Mouse (Mus musculus): ENCODE data around the gene Olfr1036. TPM values are rescaled to one million over a fixed set of nuclear protein-coding genes. Genes with fewer than 3 reads are reported as not detected.
"Not testable (repeated sequence)": the region's sequence is repeated elsewhere in the genome, so short reads cannot be mapped to it uniquely, and the experiment has no call there.

The Olfr1036 gene
- polyA plus RNA-seq (2016; fragmentation: Nextera tagmentation; extraction: Ambion mirVana), result not detected in 2 replicates

GRCm38 (mm10) chr2:86073692-86074091 lies at the start of gene Olfr1036:
Gene Olfr1036, plus strand, starts transcription at chr2:86073992.
- H3K4me2 ChIP-seq; H3K4me1 ChIP-seq (replicated peaks); ATAC-seq (ENCODE audit: insufficient number of reproducible peaks, insufficient read depth, low FRiP score, low TSS enrichment, low read depth); H3K4me3 ChIP-seq (replicated peaks); H3K36me3 ChIP-seq; H3K27ac ChIP-seq; H3K9me3 ChIP-seq; H3K9ac ChIP-seq (replicated peaks); H3K27me3 ChIP-seq: not testable (repeated sequence)

- H3K9ac ChIP-seq (replicated peaks), result no peak within 1 kb of the TSS
- no peak within 1 kb of the TSS for H3K4me3 ChIP-seq (replicated peaks)
- ATAC-seq (ENCODE audit: insufficient number of reproducible peaks, insufficient read depth, low FRiP score, low TSS enrichment, low read depth), result no peak
- H3K27me3 ChIP-seq, result no peaks in the 10 kb centered on the region
- no peaks in the 10 kb centered on the region for H3K9me3 ChIP-seq
- no peaks in the 10 kb centered on the region for H3K36me3 ChIP-seq
- H3K27ac ChIP-seq, result no peak within 1 kb of the TSS
- H3K4me2 ChIP-seq, result no peak within 1 kb of the TSS
- H3K4me1 ChIP-seq (replicated peaks), result no peaks in the 10 kb centered on the region
Observed at GRCm38 (mm10) chr2:86045561-86045960, 28.2 kb upstream of the Olfr1036 start, which contains the start of gene Olfr1034. Gene Olfr1034, plus strand, starts transcription at chr2:86045861.

GRCm38 (mm10) chr2:86050777-86051176 lies 23.0 kb upstream of the Olfr1036 start:
- H3K36me3 ChIP-seq; H3K4me2 ChIP-seq; H3K9me3 ChIP-seq; H3K27ac ChIP-seq; H3K9ac ChIP-seq (replicated peaks); H3K27me3 ChIP-seq; ATAC-seq (ENCODE audit: insufficient number of reproducible peaks, insufficient read depth, low FRiP score, low TSS enrichment, low read depth); H3K4me1 ChIP-seq (replicated peaks); H3K4me3 ChIP-seq (replicated peaks): not testable (repeated sequence)

DNA sequence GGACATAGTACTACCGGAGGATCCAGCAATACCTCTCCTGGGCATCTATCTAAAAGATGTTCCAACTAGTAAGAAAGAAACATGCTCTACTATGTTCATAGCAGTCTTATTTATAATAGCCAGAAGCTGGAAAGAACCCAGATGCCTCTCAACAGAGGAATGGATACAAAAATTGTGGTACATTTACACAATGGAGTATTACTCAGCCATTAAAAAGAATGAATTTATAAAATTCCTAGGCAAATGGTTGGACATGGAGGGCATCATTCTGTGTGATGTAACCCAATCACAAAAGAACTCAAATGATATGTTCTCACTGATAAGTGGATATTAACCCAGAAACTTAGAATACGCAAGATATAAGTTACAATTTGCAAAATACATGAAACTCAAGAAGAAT lies 10.0 kb upstream of the Olfr1036 start:
- H3K4me3 ChIP-seq (replicated peaks); H3K9me3 ChIP-seq; H3K27ac ChIP-seq; H3K4me1 ChIP-seq (replicated peaks); H3K4me2 ChIP-seq; H3K9ac ChIP-seq (replicated peaks); H3K36me3 ChIP-seq; ATAC-seq (ENCODE audit: insufficient number of reproducible peaks, insufficient read depth, low FRiP score, low TSS enrichment, low read depth); H3K27me3 ChIP-seq: not testable (repeated sequence)
- 97% methylated on average over 2 of the region's 2 CpGs for WGBS

GRCm38 (mm10) chr2:86070189-86070588 lies 3.6 kb upstream of the Olfr1036 start:
- H3K36me3 ChIP-seq, result no peaks in the 10 kb centered on the region
- H3K27ac ChIP-seq, result no peak overlapping the region
- no peaks in the 10 kb centered on the region for H3K27me3 ChIP-seq
- no peak overlapping the region for H3K4me3 ChIP-seq (replicated peaks)
- no peak for ATAC-seq (ENCODE audit: insufficient number of reproducible peaks, insufficient read depth, low FRiP score, low TSS enrichment, low read depth)
- no peak overlapping the region for H3K4me2 ChIP-seq
- H3K4me1 ChIP-seq (replicated peaks), result no peaks in the 10 kb centered on the region
- WGBS, result 92% methylated on average over 8 of the region's 8 CpGs
- no peak overlapping the region for H3K9ac ChIP-seq (replicated peaks)
- H3K9me3 ChIP-seq, result no peaks in the 10 kb centered on the region

GRCm38 (mm10) chr2:86080478-86080877 lies 6.7 kb downstream of the Olfr1036 start:
- not testable (repeated sequence) for H3K27me3 ChIP-seq; H3K4me1 ChIP-seq (replicated peaks); ATAC-seq (ENCODE audit: insufficient number of reproducible peaks, insufficient read depth, low FRiP score, low TSS enrichment, low read depth)

DNA sequence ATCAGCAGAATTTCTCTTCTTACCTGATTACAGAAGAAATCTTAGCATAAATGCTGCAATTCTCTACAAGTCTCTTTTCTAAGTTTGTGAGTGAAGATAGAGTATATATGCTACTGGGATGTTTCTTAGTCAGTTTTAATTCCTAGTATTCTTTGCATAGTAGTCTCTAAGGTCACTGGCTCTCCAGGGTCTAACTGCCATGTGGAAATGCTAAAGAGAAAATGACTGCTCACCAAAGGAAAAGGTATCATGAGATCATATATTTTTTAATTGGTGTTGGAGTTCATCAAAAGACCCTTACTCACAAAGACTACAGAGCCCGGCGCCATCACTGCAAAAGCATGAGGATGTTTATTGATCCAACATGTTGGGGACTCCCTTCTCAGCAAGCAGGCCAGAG lies 13.5 kb downstream of the Olfr1036 start, which contains the start of gene Olfr1037:
Olfr1037 (minus strand) TSS at position 101 of the 400 bp plus-strand sequence.
- Histone ChIP-seq H3K9me3 (no peaks in the 10 kb centered on the region), H3K4me3 (replicated peaks) (no peak within 1 kb of the TSS), H3K27ac (no peak within 1 kb of the TSS), H3K27me3 (no peaks in the 10 kb centered on the region), H3K9ac (replicated peaks) (no peak within 1 kb of the TSS), H3K4me1 (replicated peaks) (no peaks in the 10 kb centered on the region), H3K36me3 (no peaks in the 10 kb centered on the region), H3K4me2 (no peak within 1 kb of the TSS)
- WGBS, result 88% methylated on average over 2 of the region's 2 CpGs
- ATAC-seq (ENCODE audit: insufficient number of reproducible peaks, insufficient read depth, low FRiP score, low TSS enrichment, low read depth), result no peak

More at GRCm38 (mm10) chr2:86080478-86080877, 6.7 kb downstream of the Olfr1036 start:
- not testable (repeated sequence) for H3K9ac ChIP-seq (replicated peaks); H3K4me3 ChIP-seq (replicated peaks); H3K4me2 ChIP-seq; H3K9me3 ChIP-seq; H3K36me3 ChIP-seq; H3K27ac ChIP-seq
- 92% methylated on average over 1 of the region's 1 CpGs for WGBS

Other genes with a start within 250 kb of the Olfr1036 start
- gene Olfr1019, start 228.5 kb upstream of the Olfr1036 start, polyA plus RNA-seq (2016; fragmentation: Nextera tagmentation; extraction: Ambion mirVana), result not detected in 2 replicates
- gene Olfr1020, start 227.0 kb upstream of the Olfr1036 start, polyA plus RNA-seq (2016; fragmentation: Nextera tagmentation; extraction: Ambion mirVana), result not detected in 2 replicates
- gene Olfr1022, start 205.4 kb upstream of the Olfr1036 start, polyA plus RNA-seq (2016; fragmentation: Nextera tagmentation; extraction: Ambion mirVana), result not detected in 2 replicates
- gene Olfr1023, start 188.4 kb upstream of the Olfr1036 start, polyA plus RNA-seq (2016; fragmentation: Nextera tagmentation; extraction: Ambion mirVana), result not detected in 2 replicates
- not detected in 2 replicates for gene Olfr1024, start 168.9 kb upstream of the Olfr1036 start, polyA plus RNA-seq (2016; fragmentation: Nextera tagmentation; extraction: Ambion mirVana)
- not detected in 2 replicates for gene Olfr1025-ps1, start 158.8 kb upstream of the Olfr1036 start, polyA plus RNA-seq (2016; fragmentation: Nextera tagmentation; extraction: Ambion mirVana)
- gene Olfr1026, start 152.4 kb upstream of the Olfr1036 start, polyA plus RNA-seq (2016; fragmentation: Nextera tagmentation; extraction: Ambion mirVana), result not detected in 2 replicates
- gene Olfr1028, start 123.6 kb upstream of the Olfr1036 start, polyA plus RNA-seq (2016; fragmentation: Nextera tagmentation; extraction: Ambion mirVana), result not detected in 2 replicates
- gene Olfr1029, start 100.1 kb upstream of the Olfr1036 start, polyA plus RNA-seq (2016; fragmentation: Nextera tagmentation; extraction: Ambion mirVana), result not detected in 2 replicates
- not detected in 2 replicates for gene Olfr1030, start 94.7 kb upstream of the Olfr1036 start, polyA plus RNA-seq (2016; fragmentation: Nextera tagmentation; extraction: Ambion mirVana)
- gene Olfr1031, start 83.7 kb upstream of the Olfr1036 start, polyA plus RNA-seq (2016; fragmentation: Nextera tagmentation; extraction: Ambion mirVana), result not detected in 2 replicates
- gene Olfr1032, start 68.5 kb upstream of the Olfr1036 start, polyA plus RNA-seq (2016; fragmentation: Nextera tagmentation; extraction: Ambion mirVana), result not detected in 2 replicates
- gene Olfr1033, start 53.4 kb upstream of the Olfr1036 start, polyA plus RNA-seq (2016; fragmentation: Nextera tagmentation; extraction: Ambion mirVana), result not detected in 2 replicates
- 0.04 TPM in 1 of 2 replicates, not detected in the other for gene Olfr1034, start 28.1 kb upstream of the Olfr1036 start, polyA plus RNA-seq (2016; fragmentation: Nextera tagmentation; extraction: Ambion mirVana)
- gene Olfr1037, start 13.4 kb downstream of the Olfr1036 start, polyA plus RNA-seq (2016; fragmentation: Nextera tagmentation; extraction: Ambion mirVana), result not detected in 2 replicates
- gene Olfr1039, start 61.9 kb downstream of the Olfr1036 start, polyA plus RNA-seq (2016; fragmentation: Nextera tagmentation; extraction: Ambion mirVana), result not detected in 2 replicates
- gene Olfr1040, start 72.7 kb downstream of the Olfr1036 start, polyA plus RNA-seq (2016; fragmentation: Nextera tagmentation; extraction: Ambion mirVana), result not detected in 2 replicates
- gene Olfr1042, start 87.8 kb downstream of the Olfr1036 start, polyA plus RNA-seq (2016; fragmentation: Nextera tagmentation; extraction: Ambion mirVana), result not detected in 2 replicates
- not detected in 2 replicates for gene Olfr1043, start 93.5 kb downstream of the Olfr1036 start, polyA plus RNA-seq (2016; fragmentation: Nextera tagmentation; extraction: Ambion mirVana)
- not detected in 2 replicates for gene Olfr1044, start 103.8 kb downstream of the Olfr1036 start, polyA plus RNA-seq (2016; fragmentation: Nextera tagmentation; extraction: Ambion mirVana)
- gene Olfr52, start 111.7 kb downstream of the Olfr1036 start, polyA plus RNA-seq (2016; fragmentation: Nextera tagmentation; extraction: Ambion mirVana), result not detected in 2 replicates
- not detected in 2 replicates for gene Olfr1045, start 129.0 kb downstream of the Olfr1036 start, polyA plus RNA-seq (2016; fragmentation: Nextera tagmentation; extraction: Ambion mirVana)
- not detected in 2 replicates for gene Olfr1046, start 145.3 kb downstream of the Olfr1036 start, polyA plus RNA-seq (2016; fragmentation: Nextera tagmentation; extraction: Ambion mirVana)
- not detected in 2 replicates for gene Olfr1047, start 157.4 kb downstream of the Olfr1036 start, polyA plus RNA-seq (2016; fragmentation: Nextera tagmentation; extraction: Ambion mirVana)
- gene Olfr1048, start 166.3 kb downstream of the Olfr1036 start, polyA plus RNA-seq (2016; fragmentation: Nextera tagmentation; extraction: Ambion mirVana), result not detected in 2 replicates
- gene Olfr1049, start 184.3 kb downstream of the Olfr1036 start, polyA plus RNA-seq (2016; fragmentation: Nextera tagmentation; extraction: Ambion mirVana), result not detected in 2 replicates
- gene Olfr1051, start 205.1 kb downstream of the Olfr1036 start, polyA plus RNA-seq (2016; fragmentation: Nextera tagmentation; extraction: Ambion mirVana), result not detected in 2 replicates
- gene Olfr1052, start 218.5 kb downstream of the Olfr1036 start, polyA plus RNA-seq (2016; fragmentation: Nextera tagmentation; extraction: Ambion mirVana), result not detected in 2 replicates
- gene Olfr1053, start 241.3 kb downstream of the Olfr1036 start, polyA plus RNA-seq (2016; fragmentation: Nextera tagmentation; extraction: Ambion mirVana), result not detected in 2 replicates

Data from limb, embryonic 12.5 days (tissue).